Mouse (Mus musculus) testis, adult 2 months (tissue): ENCODE measurements around the gene Sec1.

Experiments used
- CTCF ChIP-seq: fragments of 200-500 bp; IDR thresholded peaks from 2 replicates; pipeline ENCODE4 v1.5.1; 2012; ENCODE audit warnings: low read depth, mild to moderate bottlenecking, inconsistent platforms, low read length, moderate library complexity; ENCODE audit not compliant: control insufficient read depth, insufficient read depth, insufficient replicate concordance
- POLR2A ChIP-seq: fragments of 200-500 bp; IDR thresholded peaks from 2 replicates; pipeline ENCODE4 v1.6.1; 2012; ENCODE audit warnings: low read depth, mild to moderate bottlenecking, inconsistent platforms, low read length, moderate library complexity; ENCODE audit not compliant: control insufficient read depth

GRCm38 (mm10) chr7:45705873-45706281 is 11.7 kb upstream of the Sec1 start:
- TF ChIP-seq POLR2A (peak; percentile 40; the same call in 1 of the 2 replicates), CTCF (no peak)
